ENCODE assay signal across 10 mouse cellular contexts in the genomic region with DNA sequence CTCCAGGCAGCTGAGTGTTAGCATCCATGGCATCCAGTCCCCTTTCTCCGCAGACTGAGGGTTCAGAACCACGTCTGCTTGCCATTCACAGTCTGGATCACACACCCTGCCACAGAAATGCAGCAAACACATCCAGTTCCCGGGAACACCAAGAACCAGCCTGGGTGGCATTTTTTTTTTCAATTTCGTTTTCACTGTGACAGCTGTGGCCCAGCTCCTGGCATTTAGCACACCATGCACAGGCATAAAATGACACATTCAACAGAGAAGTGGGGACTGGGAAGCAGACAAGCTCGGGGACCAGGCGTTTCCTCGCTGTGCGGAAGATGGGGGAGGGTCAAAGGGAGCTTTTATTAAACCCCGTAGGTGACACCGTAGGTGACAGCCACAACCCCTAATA. TPM values are rescaled to one million over a fixed set of nuclear protein-coding genes. Genes with fewer than 3 reads are reported as not detected.
DNase-seq lines count a peak whose midpoint lies in the region; ATAC-seq lines count a peak whose summit lies in the region.
"Had no signal": no experiment of that assay in that cellular context is flagged by ENCODE, and none has a peak within 500 bp of the region (broad histone marks: within the 10 kb centered on the region; RNA-seq: fewer than 3 reads in every experiment).

No protein-coding gene starts in this region.

- intact Hi-C loops in left cerebral cortex, postnatal 36 days (cut with DNase I): loop anchor here (1.0 to 10.0 kb wide), 2 partner anchors 159 to 253 kb away; no protein-coding TSS in a partner anchor

- H3K4me2 ChIP-seq in embryonic facial prominence, embryonic 13.5 days: peak overlapping the region; percentile 22
- H3K4me2 ChIP-seq in kidney, embryonic 15.5 days: 0 out of 2 replicates have a peak overlapping the region, but pooled peaks have one; percentile 15
- H3K4me2 ChIP-seq in neural tube, embryonic 15.5 days: no peak overlapping the region

- no peak overlapping the region for H3K27ac ChIP-seq in embryonic facial prominence, embryonic 13.5 days
- no peak overlapping the region for H3K27ac ChIP-seq in embryonic facial prominence, embryonic 10.5 days (replicated peaks)
- no peak overlapping the region for H3K27ac ChIP-seq in kidney, embryonic 15.5 days
- no peak overlapping the region for H3K27ac ChIP-seq in neural tube, embryonic 15.5 days (replicated peaks)
- H3K27ac ChIP-seq: lung, embryonic 15.5 days had no signal

- H3K4me3 ChIP-seq in embryonic facial prominence, embryonic 13.5 days: no peak overlapping the region
- H3K4me3 ChIP-seq in embryonic facial prominence, embryonic 10.5 days: no peak overlapping the region
- no peak overlapping the region for H3K4me3 ChIP-seq in kidney, embryonic 15.5 days (replicated peaks)
- H3K4me3 ChIP-seq in neural tube, embryonic 15.5 days (replicated peaks): no peak overlapping the region
- H3K4me3 ChIP-seq: lung, embryonic 15.5 days had no signal

- no peak for DNase-seq in embryonic facial prominence, embryonic 10.5 days (ENCODE audit: low spot score)
- DNase-seq in kidney, postnatal 14 days: no peak
- DNase-seq in 416B (ENCODE audit: low read depth): peak; percentile 36
- DNase-seq in left cerebral cortex, postnatal 36 days (ENCODE audit: low spot score in 2 of 2): peak; percentile 65
- no peak for DNase-seq in kidney, adult 11 months
- DNase-seq: gastrocnemius, postnatal 25 days had no signal

- ATAC-seq in embryonic facial prominence, embryonic 13.5 days (ENCODE audit: insufficient number of reproducible peaks, insufficient read depth, low FRiP score, low TSS enrichment, low read depth): no peak
- no peak for ATAC-seq in kidney, embryonic 15.5 days (replicated peaks; ENCODE audit: low FRiP score)
- ATAC-seq in neural tube, embryonic 15.5 days (ENCODE audit: low FRiP score): no peak

- H3K9ac ChIP-seq in embryonic facial prominence, embryonic 13.5 days: no peak overlapping the region
- 0 out of 2 replicates have a peak overlapping the region, but pooled peaks have one; percentile 0 for H3K9ac ChIP-seq in kidney, embryonic 15.5 days
- no peak overlapping the region for H3K9ac ChIP-seq in neural tube, embryonic 15.5 days (replicated peaks)
- H3K9ac ChIP-seq: lung, embryonic 15.5 days had no signal

- no peaks in the 10 kb centered on the region for H3K9me3 ChIP-seq in embryonic facial prominence, embryonic 13.5 days
- H3K9me3 ChIP-seq in embryonic facial prominence, embryonic 10.5 days: no peaks in the 10 kb centered on the region
- no peaks in the 10 kb centered on the region for H3K9me3 ChIP-seq in kidney, embryonic 15.5 days (replicated peaks)
- H3K9me3 ChIP-seq in neural tube, embryonic 15.5 days (replicated peaks): no peaks in the 10 kb centered on the region
- H3K9me3 ChIP-seq: lung, embryonic 15.5 days had no signal

- H3K36me3 ChIP-seq in embryonic facial prominence, embryonic 13.5 days: 0 out of 2 replicates have a peak, but pooled peaks cover 6% of the 10 kb centered on the region
- no peaks in the 10 kb centered on the region for H3K36me3 ChIP-seq in embryonic facial prominence, embryonic 10.5 days (replicated peaks)
- no peaks in the 10 kb centered on the region for H3K36me3 ChIP-seq in kidney, embryonic 15.5 days
- H3K36me3 ChIP-seq in neural tube, embryonic 15.5 days: no peaks in the 10 kb centered on the region
- H3K36me3 ChIP-seq: lung, embryonic 15.5 days had no signal

- 49% methylated on average over 10 of the region's 10 CpGs for WGBS in embryonic facial prominence, embryonic 13.5 days
- WGBS in embryonic facial prominence, embryonic 10.5 days: 69% methylated on average over 10 of the region's 10 CpGs
- 48% methylated on average over 10 of the region's 10 CpGs for WGBS in kidney, embryonic 15.5 days
- WGBS in neural tube, embryonic 15.5 days: 57% methylated on average over 10 of the region's 10 CpGs

- H3K4me1 ChIP-seq in embryonic facial prominence, embryonic 13.5 days: peaks cover 21% of the 10 kb centered on the region
- peaks cover 22% of the 10 kb centered on the region for H3K4me1 ChIP-seq in embryonic facial prominence, embryonic 10.5 days
- H3K4me1 ChIP-seq in kidney, embryonic 15.5 days: peaks cover 23% of the 10 kb centered on the region
- peaks cover 13% of the 10 kb centered on the region for H3K4me1 ChIP-seq in neural tube, embryonic 15.5 days

- H3K27me3 ChIP-seq in embryonic facial prominence, embryonic 13.5 days: no peaks in the 10 kb centered on the region
- H3K27me3 ChIP-seq in embryonic facial prominence, embryonic 10.5 days (replicated peaks; ENCODE audit: low read depth, poor library complexity, severe bottlenecking): peaks cover 9% of the 10 kb centered on the region; the same call in 1 of the 2 replicates
- no peaks in the 10 kb centered on the region; the same call in 1 of the 2 replicates for H3K27me3 ChIP-seq in kidney, embryonic 15.5 days
- H3K27me3 ChIP-seq in neural tube, embryonic 15.5 days (replicated peaks): no peaks in the 10 kb centered on the region
- H3K27me3 ChIP-seq: lung, embryonic 15.5 days had no signal

RNA-seq across cellular contexts. Expression of gene Stum, which starts 55.6 kb away (rescaled TPM):
- 0.31 and 1.9 TPM in 2 replicates for polyA plus RNA-seq in embryonic facial prominence, embryonic 13.5 days (2015; fragmentation: Nextera tagmentation; extraction: Ambion mirVana)
- polyA plus RNA-seq in embryonic facial prominence, embryonic 10.5 days (2016; fragmentation: Nextera tagmentation; extraction: Ambion mirVana): 1.1 and 3.5 TPM in 2 replicates
- polyA plus RNA-seq in kidney, embryonic 15.5 days (2015; fragmentation: Nextera tagmentation; extraction: Ambion mirVana): 1.4 and 1.7 TPM in 2 replicates
- 100 to 1,000 TPM; 150 to 173 TPM for total RNA-seq in left cerebral cortex, postnatal 36 days (2021)
- polyA plus RNA-seq in neural tube, embryonic 15.5 days (2015; fragmentation: Nextera tagmentation; extraction: Ambion mirVana): 21.8 and 23.5 TPM in 2 replicates

Comparison
In these comparisons a context has a peak if more than half of its experiments do, and no peak if none do; other contexts are left out.
1. DNase-seq: peak in 416B (single experiment) and left cerebral cortex, postnatal 36 days (2 of 2); none in embryonic facial prominence, embryonic 10.5 days (single experiment), kidney, postnatal 14 days (single experiment) and kidney, adult 11 months (single experiment).